Mouse (Mus musculus) MEL-GATA-1-ER (cell line): ENCODE measurements at regions not wholly inside any gene's neighbourhood (a gene's known extent, or its start where the extent isn't known, plus 50 kb on each side); places are given as distances from the start of the nearest gene placed in this dataset.

ENCODE experiments used
- DNase-seq: peaks from one replicate; pipeline ENCODE4 v3.0.0-alpha.2; 2012; ENCODE audit warnings: low read depth; ENCODE audit errors: extremely low read depth

DNA sequence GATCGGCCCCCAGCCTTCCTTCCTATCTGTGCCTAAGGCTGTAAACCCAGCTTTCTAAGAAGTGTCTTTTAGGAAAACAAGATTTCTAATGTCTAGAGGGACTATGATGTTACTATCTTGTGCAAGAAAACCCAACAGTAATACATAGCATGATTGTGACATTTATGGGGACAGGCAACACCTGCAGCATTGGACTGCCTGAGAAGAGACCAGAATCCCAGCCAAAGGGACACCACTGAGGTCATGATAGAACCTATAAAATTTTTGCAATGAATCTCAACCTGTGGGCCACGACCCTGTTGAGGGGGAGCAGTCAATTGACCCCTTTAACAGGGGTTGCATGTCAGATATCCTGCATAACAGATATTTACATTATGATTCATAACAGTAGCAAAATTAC, 208.1 kb upstream of the Daam1 start:
- DNase-seq: no peak

DNA sequence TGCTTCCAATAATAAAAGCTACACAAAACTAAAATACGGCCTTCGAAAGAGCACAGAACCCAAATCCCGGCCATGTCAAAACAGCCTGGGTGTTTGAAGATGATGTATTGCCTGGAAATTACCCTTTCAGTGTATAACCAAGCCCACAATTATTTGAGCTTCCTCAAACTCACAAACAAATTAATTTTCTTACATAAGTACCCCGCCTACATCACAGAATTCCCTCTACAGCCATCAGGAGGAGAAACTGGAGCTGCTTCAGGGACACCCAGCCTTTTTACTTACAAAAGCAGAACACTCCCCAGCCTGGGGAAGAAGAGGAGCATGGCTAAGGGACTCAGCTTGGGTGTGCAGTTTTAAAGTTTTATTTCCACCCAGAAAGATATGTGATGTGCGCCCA, 207.6 kb upstream of the Daam1 start:
- no peak for DNase-seq

DNA sequence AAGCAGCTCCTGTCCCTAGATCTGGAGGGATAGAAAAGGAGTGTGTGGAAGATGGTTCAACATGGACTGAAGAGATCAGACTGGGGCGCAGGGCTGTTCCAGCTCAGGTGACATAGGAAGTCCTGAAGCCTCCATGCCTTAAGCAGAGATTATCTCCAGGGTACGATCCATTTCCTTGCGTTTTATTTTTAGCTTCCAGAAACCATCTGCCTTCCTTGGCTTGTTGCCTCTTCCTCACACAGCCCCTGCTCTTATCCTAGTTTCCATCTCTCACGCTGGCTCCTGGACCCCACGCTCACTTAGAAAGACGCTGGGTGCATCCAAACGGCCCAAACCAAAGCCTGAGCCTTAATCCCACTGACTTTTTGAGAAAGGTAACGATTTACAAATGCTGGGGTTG, 206.8 kb upstream of the Daam1 start:
- no peak for DNase-seq

DNA sequence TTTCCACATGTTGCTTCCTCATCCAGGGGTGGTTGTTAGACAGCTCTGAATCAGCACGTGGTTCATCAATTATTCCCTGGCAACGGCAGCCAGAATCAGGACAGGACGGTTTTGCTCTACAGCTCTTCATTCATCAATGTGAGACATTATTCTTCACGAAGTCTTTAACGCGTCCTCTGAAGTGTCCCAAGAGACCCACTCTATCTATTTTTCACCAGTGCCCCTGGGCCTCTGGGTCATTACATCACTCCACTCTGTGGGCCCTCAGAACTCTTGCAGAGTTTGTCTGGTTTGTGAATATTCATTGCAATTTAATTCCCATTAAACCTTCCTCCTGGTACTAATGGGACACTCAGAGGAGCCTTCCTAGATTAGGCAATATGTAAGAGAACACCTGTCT, 206.2 kb upstream of the Daam1 start:
- DNase-seq: no peak

DNA sequence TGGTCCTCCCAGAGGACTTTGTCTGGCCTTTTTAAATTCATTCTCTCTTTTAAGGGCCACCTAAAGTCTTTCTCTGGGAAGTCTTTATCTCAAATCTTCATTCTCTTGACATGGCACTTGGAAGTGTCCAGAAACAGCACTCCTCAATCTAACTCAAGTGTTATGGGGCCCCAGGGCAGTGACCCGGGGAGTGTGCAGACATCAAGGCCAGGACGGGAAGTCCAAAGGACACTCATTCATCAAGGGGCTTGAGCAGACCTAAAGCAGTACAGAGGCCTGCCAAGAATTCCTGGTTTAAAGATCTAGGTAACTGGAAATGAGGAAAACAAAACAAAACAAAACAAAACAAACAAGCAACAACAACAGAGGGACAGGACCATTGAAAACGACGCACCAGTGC, 205.8 kb upstream of the Daam1 start:
- DNase-seq: no peak

DNA sequence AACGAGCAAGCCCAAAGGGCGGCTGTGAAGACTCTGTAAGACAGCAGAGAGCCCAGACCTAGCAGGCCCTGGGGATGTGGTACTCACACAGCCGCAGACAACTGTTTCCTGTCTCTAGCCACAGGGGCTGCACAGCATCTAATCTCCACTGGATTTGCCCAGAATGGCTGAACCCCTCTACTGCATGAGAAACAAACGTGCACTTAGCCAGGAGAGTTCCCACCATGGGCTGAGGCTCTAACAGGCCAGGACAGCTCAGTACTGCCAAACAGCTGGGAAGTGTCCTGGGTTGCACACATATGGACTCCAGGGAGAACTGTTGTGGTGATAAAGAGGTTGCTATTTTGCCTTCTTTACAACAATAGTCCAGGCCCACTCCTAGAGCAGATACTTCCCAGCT, 204.1 kb upstream of the Daam1 start:
- no peak for DNase-seq

DNA sequence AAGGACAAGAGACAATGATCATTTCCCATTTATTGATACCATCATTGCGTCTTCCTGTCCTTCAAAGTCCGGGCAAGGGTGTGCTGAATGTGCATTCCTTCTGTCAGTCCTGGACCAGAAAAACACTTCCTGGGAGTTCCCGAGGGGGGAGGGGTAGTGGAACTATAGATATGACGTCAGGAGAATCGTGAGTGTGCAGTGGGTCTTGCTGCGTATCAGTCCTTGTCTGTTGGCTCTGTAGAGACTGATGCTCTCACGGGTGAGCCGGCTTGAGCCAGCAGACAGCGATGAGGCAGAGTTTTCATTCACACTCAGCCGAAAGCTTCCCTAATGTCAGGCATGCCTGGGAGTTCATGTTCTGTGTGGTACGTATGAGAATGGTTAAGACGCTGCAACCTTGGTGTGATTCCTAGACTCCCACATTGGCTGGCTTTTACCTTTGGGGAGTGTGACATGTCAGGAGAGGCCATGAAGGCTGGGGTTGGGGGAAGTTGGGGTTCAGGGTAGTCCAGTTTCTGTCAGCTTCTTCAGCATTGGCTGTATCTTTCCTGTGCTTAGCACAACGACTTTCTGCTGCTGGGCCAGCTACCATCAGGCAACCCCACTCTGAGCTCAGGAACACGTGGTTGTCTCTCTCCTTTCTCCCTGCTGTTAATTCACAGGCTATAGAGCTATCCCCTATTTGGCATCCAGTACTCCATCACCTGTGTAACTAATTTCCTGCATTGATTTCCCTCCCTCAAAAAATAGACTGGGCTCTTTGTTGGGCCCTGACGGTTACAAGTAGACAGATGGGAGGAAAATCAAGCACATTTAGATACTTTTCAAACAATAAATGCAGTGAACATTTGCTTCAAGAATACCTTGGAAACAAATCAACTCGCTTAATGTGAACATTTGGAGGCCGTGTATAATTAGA, 203.2 kb upstream of the Daam1 start:
- no peak for DNase-seq

DNA sequence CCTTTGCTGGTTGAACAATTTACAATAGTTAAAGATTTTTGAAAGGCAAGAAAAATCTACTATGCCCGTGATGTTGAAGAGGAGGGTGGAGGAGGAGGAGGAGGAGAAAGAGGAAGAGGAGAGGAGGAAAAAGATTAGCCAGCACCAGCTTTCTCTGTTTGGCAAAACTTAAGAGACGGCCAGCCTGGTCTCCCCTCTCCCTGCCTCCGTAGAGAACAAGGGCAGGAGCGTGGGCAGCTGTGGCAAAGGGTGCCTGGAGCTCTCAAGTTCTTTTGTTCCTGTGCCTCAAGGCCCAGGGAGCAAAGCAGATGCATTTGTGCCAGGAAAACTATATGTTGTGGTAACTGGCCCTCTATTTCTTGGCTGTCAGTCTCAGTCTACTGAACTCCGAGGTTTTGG, 202.5 kb upstream of the Daam1 start:
- DNase-seq: no peak

DNA sequence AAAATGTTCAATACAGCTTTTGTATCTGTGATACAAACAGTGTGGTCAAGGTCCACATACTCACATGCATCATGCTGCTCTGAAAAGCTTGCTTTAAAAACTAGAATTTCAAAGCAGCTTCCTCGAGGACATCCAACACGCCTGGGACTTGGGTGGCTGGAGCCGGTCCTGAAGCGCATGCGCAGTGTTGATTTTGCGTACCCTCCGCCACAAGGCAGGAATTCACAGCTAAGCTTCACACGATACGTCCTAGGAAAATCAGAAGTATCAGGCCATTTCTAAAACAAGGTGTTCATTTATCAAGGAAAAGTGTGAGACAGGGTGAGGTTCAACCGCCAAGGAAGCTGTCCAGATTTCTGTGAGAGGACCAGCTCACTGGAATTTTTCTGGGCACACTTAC, 202.1 kb upstream of the Daam1 start:
- no peak for DNase-seq

DNA sequence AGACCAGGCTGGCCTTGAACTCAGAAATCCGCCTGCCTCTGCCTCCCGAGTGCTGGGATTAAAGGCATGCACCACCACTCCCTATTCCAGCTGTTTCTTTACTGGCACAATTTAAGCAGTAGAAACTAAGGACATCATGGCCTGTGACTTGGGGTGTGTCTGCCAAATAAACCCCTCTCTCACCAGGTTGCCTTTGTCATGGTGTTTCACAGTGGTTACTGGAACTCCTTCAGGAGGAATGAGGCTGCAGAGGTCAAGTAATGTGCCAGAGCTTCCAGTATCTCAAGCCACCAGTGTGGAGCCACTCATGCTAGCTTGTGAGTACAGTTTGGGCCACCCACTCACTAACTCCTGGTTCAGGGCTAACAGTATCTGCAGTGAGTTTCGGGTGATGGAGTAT, 200.5 kb upstream of the Daam1 start:
- DNase-seq: no peak

DNA sequence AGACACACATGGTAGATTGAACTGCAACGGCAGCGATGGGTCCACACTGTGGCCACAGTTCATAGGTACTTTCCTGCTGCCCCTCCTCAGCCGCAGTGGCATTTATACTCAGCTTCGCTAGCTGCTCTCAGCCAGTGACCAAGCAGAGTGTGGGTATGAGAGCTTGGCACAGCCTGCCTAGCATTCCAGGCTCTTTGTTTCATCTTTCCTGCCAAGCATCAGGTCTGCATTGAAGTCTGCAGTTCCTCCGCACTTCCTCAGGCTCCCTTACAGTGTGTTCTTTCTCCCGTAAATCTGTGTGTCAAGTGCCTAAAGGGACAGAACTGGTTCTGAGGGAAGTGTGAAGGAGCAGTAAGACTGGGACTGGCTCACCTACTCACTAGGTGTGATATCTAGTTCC, 194.6 kb upstream of the Daam1 start:
- DNase-seq: no peak

DNA sequence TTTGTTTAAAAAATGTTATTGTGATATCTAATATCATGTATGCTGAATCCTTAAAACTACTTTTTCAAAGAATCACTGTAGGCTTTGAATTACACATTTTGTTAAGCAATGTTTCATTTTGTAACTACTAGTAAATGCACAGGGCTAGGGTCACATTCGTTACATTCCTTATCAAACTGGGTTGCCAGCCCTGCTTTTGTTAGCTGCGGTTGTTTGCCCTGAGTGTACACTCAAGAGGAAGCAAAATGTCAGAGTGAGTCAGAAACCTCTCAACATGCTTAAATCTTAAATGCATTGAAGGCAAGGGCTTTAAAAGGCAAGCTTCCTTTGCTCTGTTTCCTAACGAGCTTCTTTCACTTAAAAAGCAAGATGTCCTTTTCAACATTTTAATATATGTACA, 193.6 kb upstream of the Daam1 start:
- DNase-seq: no peak

DNA sequence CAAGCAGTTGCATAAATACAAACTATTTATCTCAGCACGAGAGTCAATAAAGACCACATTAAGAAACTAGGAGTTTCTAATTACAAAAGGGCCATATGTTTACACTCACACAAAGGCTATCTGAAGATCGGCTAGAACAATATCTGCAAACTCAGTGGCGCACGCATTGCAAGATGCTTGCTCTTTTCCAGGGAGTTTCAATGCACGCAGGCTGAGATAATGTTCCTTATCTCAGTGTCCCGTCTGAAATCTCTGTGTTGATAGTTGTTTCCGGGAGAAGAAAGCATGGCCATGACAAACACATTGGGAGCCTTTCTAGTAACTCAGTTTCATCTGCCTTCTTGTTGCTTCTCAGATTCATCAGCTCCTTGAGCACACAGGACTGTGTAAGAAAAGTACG, 192.6 kb upstream of the Daam1 start:
- DNase-seq: no peak

DNA sequence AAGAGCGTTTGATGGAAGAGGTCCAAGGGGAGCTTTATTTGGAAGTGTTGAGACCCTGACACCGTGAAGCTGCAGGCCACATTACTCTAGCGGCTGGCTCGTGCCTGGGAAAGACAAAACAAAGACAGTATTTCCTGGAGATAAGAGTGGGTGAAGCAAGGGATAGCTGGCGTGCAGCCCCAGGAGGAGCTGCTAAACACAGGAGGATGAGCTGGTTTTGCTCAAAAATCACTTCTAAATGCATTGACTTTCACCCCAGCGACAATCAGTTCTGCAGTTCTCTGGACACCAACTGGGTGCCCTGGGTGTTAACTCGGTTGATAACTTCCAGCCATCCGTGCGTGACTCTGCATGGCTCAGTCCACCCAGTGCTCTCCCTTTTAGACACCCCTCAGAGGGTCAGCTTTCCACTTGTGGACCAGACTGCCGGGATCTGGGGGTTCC, 190.8 kb upstream of the Daam1 start:
- DNase-seq: no peak

DNA sequence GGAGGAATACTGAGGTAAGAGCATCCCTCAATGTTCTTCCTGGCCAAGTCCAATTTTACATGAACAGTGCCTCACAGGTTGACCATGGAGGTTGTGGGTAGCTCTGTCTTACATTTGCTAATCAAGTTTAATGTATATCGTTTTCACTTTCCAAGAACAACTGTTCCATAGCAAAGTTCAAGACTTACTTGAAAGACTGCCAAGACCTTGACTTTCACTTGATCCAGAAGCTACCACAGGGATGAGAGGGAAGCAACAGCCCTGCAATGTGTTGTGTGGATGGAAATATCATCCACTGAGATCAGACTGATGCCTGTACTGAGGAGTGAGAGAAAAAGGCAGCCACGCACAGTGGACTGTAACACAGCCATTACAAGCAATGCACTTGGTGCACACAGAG, 189.4 kb upstream of the Daam1 start:
- DNase-seq: no peak

DNA sequence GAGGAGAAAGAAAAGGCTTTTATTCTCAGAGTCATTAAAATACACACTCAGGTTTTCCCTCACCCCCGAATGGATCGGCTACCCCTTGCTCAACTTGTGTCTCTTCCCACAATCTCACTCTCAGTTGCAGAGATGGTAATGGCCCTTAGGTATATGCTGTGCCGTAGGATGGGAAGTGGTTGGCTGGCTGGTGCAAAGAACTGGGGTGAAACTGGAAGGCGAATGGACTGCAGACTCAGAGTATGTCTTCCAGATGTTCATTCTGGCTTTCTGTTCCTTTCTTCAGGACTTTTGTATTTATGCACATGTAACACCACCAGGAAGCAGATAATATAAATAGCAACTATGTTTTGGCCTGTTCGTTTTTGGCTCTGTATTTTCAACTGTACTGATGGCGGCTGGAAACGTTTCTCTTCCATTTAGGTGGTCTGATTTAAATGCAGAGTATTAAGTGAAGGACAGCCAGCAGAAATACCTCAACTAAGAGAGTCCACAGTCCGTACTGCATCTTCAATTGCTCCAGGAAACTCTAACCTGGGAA, 188.0 kb upstream of the Daam1 start:
- DNase-seq: no peak

DNA sequence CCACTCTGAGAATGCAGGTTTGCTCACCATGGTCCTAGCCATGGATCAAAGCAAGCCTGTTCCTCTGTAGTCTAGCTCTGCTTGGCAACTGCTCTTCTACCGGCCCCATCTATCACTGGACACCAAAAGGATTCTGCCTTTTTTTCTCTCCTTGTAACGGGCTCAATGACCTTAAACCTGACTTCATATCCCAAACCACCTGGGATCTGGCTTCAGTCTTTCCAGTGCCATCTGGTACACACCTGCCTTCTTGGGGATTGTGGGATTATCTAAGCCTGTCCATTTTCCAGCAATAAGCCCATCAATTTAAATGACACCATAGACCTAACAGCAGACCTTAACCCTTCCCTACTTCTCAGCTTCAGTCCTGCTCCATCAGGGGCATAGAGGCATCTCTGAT, 179.6 kb upstream of the Daam1 start:
- no peak for DNase-seq

DNA sequence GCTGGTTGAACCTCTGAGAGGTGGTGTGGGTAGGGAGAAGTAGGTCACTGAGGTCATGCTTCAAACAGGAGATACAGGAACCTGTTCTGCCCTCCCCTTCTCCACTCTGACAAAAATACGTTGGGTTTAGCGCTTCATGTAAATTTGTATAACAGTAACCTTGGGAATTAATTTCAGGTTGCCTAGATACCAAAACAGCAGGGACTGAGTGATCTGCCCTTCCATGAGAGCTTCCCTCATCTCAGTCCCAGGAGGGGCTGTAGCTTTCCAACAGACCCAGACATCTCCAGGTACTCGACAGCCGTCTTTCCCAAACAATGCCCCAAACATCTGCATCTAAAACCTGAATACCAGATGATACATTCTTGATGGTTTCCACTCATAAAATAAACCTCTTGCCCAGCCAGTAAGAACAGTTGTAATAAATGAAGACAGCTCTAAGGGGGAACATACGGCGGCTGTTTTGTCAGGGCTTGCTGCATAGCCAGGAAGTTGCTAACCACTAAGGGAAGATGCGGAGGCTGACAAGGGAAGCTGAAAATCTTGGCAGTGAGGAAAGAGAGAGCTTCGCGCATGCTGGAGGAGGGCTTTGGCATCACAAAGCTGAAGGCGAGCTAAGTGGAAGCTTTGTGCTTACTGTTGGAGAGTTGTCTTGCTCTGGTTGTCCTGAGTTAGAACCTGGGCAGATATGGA, 137.4 kb upstream of the Daam1 start:
- DNase-seq: no peak

DNA sequence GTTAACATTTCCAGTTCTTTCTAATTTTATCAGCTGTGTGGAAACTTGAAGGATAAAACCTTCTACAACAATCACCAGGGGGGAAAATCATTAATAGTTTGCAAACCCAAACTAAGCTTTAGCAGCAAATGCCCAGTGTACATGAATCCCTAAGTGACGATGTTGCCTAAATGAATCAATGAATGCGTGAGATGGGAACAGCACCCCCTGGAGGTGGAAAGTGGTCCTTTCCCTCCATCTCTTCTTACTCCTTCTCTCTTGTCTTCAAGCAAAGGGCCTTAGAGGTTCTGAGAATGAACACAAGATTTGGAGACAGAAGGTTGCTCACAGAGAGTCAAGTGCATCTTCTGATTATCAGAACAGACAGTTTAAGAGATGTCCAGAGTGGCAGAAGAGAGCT, 129.1 kb upstream of the Daam1 start:
- DNase-seq: no peak

DNA sequence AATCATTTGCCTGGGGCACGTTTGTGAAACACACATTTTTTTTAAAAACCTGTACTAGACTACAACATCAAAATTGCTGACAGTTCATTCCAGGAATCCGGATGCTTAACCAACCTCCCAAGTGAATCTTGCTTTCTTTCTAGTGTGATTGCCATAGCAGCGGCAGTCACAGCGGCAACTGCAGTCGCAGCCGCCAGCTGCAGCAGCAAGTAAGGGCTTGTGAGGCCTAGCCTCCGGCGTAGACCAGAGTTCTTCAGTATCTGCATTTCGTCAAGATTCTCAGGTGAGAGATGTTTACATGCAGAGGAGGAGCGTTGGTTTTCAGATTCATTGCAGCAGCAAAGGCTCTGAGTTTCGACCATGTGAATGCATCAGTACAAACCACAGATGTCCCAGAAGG, 128.7 kb upstream of the Daam1 start:
- DNase-seq: no peak

DNA sequence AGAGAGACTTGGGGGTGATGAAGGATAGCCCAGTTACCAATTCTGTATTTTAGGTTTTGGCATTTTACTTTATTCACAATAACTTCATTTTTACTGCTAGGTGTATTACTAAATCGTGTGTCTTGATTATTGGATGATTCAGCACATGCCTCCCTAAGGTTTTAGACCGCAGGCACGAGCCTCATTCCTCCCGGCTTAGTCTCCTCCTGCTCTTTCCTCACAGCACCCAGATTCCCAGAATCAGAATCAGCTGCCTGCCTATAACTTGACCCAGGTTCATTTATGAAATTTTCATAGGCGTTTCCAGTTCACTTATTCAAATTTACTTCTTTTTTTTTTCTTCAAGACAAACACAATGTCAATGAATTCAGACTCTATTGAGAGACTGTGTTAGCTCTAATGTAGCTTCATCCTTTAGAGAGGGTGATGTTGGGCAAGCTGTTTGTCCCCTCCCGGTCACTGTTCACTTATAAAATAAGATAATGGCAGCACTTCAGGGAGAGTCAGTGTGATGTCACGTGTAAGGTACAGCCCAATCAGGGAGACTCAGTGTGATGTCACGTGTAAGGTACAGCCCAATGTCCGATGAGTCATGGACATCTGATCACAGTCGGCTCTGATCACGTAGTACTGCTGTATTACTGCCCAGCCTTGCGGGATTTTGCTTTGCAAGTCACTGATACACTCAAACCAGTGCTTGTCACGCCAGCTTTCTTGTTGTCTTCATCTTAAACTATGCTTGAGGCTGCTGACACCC, 127.6 kb upstream of the Daam1 start:
- no peak for DNase-seq

DNA sequence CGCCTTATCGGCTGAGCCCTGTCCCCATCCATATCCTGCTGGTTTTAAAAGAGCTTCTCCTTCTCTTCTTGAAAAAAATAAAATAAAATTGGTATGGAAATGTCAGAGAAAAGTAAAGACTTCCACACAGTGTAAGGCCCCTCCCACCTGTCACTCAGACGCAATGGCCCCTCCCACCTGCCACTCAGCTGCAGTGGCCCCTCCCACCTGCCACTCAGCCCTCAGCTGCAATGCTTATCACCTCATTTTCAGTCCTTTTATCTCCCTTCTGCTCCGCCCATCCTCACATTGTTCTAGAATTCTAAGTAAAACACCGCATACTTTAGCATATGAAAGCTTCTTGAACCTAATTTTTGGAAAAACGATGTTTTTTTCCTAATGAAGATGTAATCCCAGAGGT, 126.4 kb upstream of the Daam1 start:
- no peak for DNase-seq
